Mouse (Mus musculus): Measurements from ENCODE around the gene Sowahc.

Sowahc gene

DNA sequence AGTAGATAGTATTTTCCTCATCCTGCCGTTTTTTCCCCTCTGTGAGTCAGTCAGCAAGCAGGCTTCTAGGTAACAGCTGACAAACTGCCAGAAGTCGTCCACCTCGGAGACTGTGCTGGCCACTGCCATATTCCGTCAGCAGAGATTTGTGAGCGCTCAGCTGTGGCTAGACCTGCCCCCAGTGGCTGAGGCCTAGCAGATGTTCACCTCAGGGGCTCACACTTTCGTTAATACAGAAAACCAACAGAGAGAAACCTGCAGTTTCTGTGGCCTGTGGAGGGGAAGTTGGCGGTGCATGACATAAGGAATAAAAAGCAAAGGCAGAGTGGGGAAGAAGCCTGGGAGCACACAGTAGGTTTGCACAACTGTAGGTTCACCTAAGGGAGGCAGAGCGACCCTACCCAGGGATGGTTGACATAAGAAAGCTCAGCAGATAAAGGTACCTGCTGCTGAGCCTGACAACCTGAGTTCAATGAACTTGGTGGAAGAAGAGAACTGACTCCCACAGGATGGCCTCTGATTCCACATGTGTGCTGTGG lies 31.9 kb downstream of the Sowahc start:
- DNase-seq (ENCODE audit: low spot score): no peak

- no peak for DNase-seq (ENCODE audit: low spot score)
These were observed 34.8 kb downstream of the Sowahc start for GRCm38 (mm10) chr10:59256533-59256932.

GRCm38 (mm10) chr10:59259572-59259971 lies 37.8 kb downstream of the Sowahc start:
- DNase-seq (ENCODE audit: low spot score): no peak

DNA sequence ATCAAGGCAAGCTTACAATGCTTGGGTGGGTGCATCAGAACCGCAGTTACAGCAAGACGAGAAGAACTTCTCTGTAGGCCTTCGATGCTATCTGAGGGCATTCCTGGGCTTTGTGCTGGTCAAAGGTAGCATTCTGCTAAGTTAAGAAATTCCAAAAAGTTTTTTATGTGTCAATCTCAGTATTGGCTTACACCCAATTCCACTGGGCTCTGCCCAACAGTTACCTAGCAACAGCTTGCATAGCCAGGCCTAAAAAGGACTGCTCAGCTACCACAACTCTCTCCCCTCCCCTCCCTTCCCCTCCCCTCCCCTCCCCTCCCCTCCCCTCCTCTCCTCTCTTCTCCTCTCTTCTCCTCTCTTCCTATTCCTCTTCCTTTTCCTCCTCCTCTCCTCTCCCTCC lies 39.9 kb downstream of the Sowahc start:
- no peak for DNase-seq (ENCODE audit: low spot score)

DNA sequence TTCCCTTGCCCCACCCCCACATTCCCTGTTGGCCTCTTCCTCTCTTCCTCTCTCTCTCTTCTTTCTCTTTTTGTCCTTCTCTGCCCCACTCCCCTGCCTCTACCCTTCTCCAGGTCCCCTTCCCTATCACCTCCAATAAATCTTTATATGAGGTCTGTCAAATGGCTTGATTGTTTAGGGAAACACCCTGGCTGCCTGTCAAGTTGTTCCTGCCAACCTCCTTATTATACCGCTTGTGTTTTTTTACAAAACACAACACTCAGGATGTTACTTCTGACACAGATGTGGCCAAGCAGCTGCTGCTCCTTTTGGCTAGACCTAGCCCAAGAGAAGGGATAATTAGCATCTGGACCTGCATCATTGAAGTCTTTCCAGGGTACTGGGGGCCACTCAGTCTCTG lies 40.3 kb downstream of the Sowahc start:
- no peak for DNase-seq (ENCODE audit: low spot score)

DNA sequence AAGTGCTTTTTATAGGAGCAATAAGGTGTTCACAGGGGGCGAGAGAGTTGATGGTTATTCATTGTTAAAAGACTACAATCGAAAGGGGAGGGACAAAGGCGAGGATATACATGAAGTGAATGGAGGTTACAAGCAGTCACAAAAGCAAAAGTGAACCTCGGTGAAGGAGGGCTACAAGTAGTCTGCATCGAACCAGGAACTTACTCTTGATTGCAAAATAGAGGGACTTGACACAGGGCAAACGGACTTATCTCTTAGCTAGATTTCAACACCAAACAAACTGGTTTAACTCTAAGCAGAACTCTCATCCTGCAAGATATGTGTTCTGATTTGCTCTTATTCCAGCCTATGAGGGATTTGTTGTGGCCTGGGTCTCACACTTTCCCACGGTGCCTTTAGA lies 41.2 kb downstream of the Sowahc start:
- DNase-seq (ENCODE audit: low spot score): no peak

- DNase-seq (ENCODE audit: low spot score): no peak
These were observed 43.3 kb downstream of the Sowahc start for GRCm38 (mm10) chr10:59265067-59265466.

DNA sequence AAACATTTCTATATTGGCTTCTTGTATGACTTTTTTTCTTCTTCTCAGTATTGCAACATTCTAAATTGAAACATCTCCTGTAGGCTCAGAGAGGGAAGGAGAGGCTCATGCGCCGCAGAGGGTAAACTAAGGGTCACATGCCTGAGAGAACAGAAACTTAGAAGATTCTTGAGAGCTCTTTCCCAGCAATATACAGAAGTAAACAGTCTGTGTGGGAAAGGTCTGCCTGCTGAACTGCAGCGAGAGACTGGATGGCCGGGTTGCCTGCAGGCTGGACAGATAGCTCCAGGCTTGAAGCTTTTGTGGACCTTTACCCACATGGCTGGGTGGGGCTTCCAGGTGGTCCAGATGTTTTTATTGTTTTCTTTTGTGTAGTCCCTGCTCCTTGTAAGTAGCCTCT lies 43.9 kb downstream of the Sowahc start:
- no peak for DNase-seq (ENCODE audit: low spot score)

- DNase-seq (ENCODE audit: low spot score): peak; percentile 75
These were observed 44.3 kb downstream of the Sowahc start for GRCm38 (mm10) chr10:59266097-59266496.

GRCm38 (mm10) chr10:59267275-59267674 lies 45.5 kb downstream of the Sowahc start:
- DNase-seq (ENCODE audit: low spot score): no peak

DNA sequence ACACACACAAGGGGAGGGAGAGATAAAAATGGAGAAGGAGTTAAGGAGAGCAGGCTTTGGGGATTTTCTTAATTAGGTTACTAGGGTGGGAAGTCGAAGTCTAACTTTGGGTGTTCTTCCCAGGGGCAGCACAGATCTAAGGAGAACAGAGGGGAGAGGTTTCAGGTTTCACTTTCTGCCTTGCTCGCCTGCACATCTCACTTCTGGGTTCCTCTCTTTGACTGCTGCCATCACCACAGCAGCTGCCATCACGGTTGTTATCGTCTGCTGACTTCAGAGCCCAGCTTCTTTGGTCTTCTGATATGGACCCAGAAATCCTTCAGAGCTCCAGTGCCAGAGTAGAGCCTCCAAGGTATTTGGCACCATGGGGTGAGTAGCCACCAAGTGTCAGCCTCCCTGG lies 46.4 kb downstream of the Sowahc start:
- DNase-seq (ENCODE audit: low spot score): no peak

DNA sequence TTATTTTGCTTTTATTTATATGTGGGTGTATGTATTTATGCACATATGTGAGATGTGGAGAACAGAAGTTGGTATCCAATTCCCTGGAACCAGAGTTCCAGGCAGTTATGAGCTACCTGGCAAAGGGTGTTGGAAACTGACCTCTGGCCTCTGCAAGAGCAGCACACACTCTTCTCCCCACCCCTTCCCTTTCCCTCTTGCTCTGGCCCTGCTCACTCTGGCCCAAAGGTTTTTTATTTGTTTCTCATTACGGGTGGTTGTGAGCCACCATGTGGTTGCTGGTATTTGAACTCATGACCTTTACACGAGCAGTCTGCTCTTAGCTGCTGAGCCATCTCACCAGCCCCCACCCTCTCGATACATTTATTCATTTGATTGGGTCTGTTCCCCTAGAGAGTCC lies 47.0 kb downstream of the Sowahc start:
- no peak for DNase-seq (ENCODE audit: low spot score)

GRCm38 (mm10) chr10:59275745-59276144 lies 54.0 kb downstream of the Sowahc start:
- no peak for DNase-seq (ENCODE audit: low spot score)
